Mouse (Mus musculus): ENCODE data around the gene Id1. TPM values are rescaled to one million over a fixed set of nuclear protein-coding genes. Genes with fewer than 3 reads are reported as not detected.

The Id1 gene
- polyA plus RNA-seq, 1 experiment, result 59.5 TPM

GRCm38 (mm10) chr2:152693233-152693632 lies 42.8 kb upstream of the Id1 start:
- H3K4me2 ChIP-seq (ENCODE audit: low read depth), result peak overlapping the region; percentile 89
- H3K79me2 ChIP-seq (ENCODE audit: control insufficient read depth, insufficient read depth), result peaks cover 4% of the 10 kb centered on the region
- H3ac ChIP-seq (ENCODE audit: control insufficient read depth, insufficient read length), result no peak overlapping the region
- H3K4me3 ChIP-seq, result peak overlapping the region; percentile 7
- H3K36me3 ChIP-seq (ENCODE audit: control insufficient read depth, insufficient read depth), result peaks cover 37% of the 10 kb centered on the region
- H3K27me3 ChIP-seq (ENCODE audit: control insufficient read depth, insufficient read depth, insufficient read length), result no peaks in the 10 kb centered on the region
- no peak for TF ChIP-seq SRF (IDR thresholded peaks at IDR 0.05; ENCODE audit: control insufficient read depth, insufficient read length, low read depth)
- TF ChIP-seq E2F4 (IDR thresholded peaks at IDR 0.05; ENCODE audit: insufficient read depth), result no peak
- TF ChIP-seq TCF12 (IDR thresholded peaks at IDR 0.05; ENCODE audit: insufficient read depth, poor library complexity, severe bottlenecking), result no peak
- TF ChIP-seq MYOD1 (IDR thresholded peaks at IDR 0.05; ENCODE audit: control insufficient read depth in 1 of 3, insufficient read length in 2 of 3, low read depth in 2 of 3), result no peak
- TF ChIP-seq MYOG (IDR thresholded peaks at IDR 0.05; ENCODE audit: control insufficient read depth in 1 of 3, insufficient read depth in 1 of 3, insufficient read length in 2 of 3, low read depth in 2 of 3), result no peak
- TF ChIP-seq POLR2A (IDR thresholded peaks at IDR 0.05; ENCODE audit: insufficient read length, low read depth), result no peak

DNA sequence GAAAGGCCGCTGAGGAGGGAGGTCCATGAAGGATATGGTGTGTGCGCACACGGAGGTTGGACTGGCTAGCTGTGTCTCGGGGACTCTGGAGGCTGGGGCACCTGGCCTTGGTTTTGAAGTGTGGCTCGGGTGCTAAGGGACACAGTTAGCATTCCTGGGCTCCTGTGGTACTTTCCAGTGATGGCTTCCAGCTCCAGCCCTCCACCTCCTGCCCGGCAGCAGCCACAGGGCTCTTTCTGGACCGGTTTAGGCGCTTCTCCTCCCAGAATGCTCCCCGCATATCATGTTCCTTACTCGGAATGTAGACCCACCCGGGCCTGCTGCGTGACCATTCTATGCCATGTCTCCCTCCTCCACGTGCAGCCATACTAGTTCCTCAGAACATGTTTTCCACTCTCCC lies 42.3 kb upstream of the Id1 start:
- TF ChIP-seq POLR2A (IDR thresholded peaks at IDR 0.05; ENCODE audit: insufficient read length, low read depth) (no peak), POLR2AphosphoS2 (IDR thresholded peaks at IDR 0.05; ENCODE audit: insufficient read length, low read depth) (peak; percentile 53)
- Histone ChIP-seq H3ac (ENCODE audit: control insufficient read depth, insufficient read length) (no peak overlapping the region), H3K79me2 (ENCODE audit: control insufficient read depth, insufficient read depth) (peaks cover 4% of the 10 kb centered on the region), H3K36me3 (ENCODE audit: control insufficient read depth, insufficient read depth) (peaks cover 34% of the 10 kb centered on the region), H3K4me2 (ENCODE audit: low read depth) (peak overlapping the region; percentile 89), H3K27me3 (ENCODE audit: control insufficient read depth, insufficient read depth, insufficient read length) (no peaks in the 10 kb centered on the region), H3K4me3 (peak overlapping the region; percentile 7)

DNA sequence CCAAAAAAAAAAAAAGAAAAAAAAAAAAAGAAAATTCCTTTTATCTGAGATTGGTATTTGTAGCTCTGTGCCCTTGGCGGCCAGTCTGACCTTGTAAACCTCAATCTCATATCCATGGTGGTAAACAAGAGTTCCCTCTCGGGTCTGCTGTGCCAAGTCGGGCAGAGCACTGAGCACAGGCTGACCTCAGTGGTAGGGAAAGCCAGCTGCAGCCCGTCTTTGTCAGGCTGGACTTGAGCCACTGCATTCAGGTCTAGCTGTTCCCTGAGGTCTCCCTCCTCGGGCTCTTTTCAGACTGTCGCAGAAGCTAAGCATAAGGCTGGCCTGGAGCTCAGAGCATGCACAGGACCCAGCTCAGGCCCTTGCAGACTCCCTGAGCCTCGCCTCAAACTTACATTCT lies 41.3 kb upstream of the Id1 start:
- TF ChIP-seq POLR2A (IDR thresholded peaks at IDR 0.05; ENCODE audit: insufficient read length, low read depth) (no peak), MYOD1 (IDR thresholded peaks at IDR 0.05; ENCODE audit: control insufficient read depth in 1 of 3, insufficient read length in 2 of 3, low read depth in 2 of 3) (no peak), SRF (IDR thresholded peaks at IDR 0.05; ENCODE audit: control insufficient read depth, insufficient read length, low read depth) (no peak), USF1 (IDR thresholded peaks at IDR 0.05; ENCODE audit: low read depth) (no peak), TCF12 (IDR thresholded peaks at IDR 0.05; ENCODE audit: insufficient read depth, poor library complexity, severe bottlenecking) (no peak), MYOG (IDR thresholded peaks at IDR 0.05; ENCODE audit: control insufficient read depth in 1 of 3, insufficient read depth in 1 of 3, insufficient read length in 2 of 3, low read depth in 2 of 3) (no peak), CEBPB (IDR thresholded peaks at IDR 0.05; ENCODE audit: insufficient read depth, poor library complexity, severe bottlenecking) (no peak), REST (IDR thresholded peaks at IDR 0.05; ENCODE audit: insufficient read depth, insufficient read length) (no peak), POLR2AphosphoS2 (IDR thresholded peaks at IDR 0.05; ENCODE audit: insufficient read length, low read depth) (no peak), MAX (IDR thresholded peaks at IDR 0.05; ENCODE audit: low read depth) (no peak), TCF3 (IDR thresholded peaks at IDR 0.05; ENCODE audit: insufficient read length, low read depth) (no peak), E2F4 (IDR thresholded peaks at IDR 0.05; ENCODE audit: insufficient read depth) (no peak)
- H3ac ChIP-seq (ENCODE audit: control insufficient read depth, insufficient read length), result no peak overlapping the region
- no peak overlapping the region for H3K4me2 ChIP-seq (ENCODE audit: low read depth)
- H3K79me2 ChIP-seq (ENCODE audit: control insufficient read depth, insufficient read depth), result peaks cover 4% of the 10 kb centered on the region
- no peaks in the 10 kb centered on the region for H3K27me3 ChIP-seq (ENCODE audit: control insufficient read depth, insufficient read depth, insufficient read length)
- no peak overlapping the region for H3K4me3 ChIP-seq
- H3K36me3 ChIP-seq (ENCODE audit: control insufficient read depth, insufficient read depth), result peaks cover 29% of the 10 kb centered on the region

- Histone ChIP-seq H3K36me3 (ENCODE audit: control insufficient read depth, insufficient read depth) (peaks cover 23% of the 10 kb centered on the region), H3K79me2 (ENCODE audit: control insufficient read depth, insufficient read depth) (peaks cover 4% of the 10 kb centered on the region), H3K4me3 (no peak overlapping the region), H3ac (ENCODE audit: control insufficient read depth, insufficient read length) (no peak overlapping the region), H3K4me2 (ENCODE audit: low read depth) (no peak overlapping the region), H3K27me3 (ENCODE audit: control insufficient read depth, insufficient read depth, insufficient read length) (no peaks in the 10 kb centered on the region)
- TF ChIP-seq CEBPB (IDR thresholded peaks at IDR 0.05; ENCODE audit: insufficient read depth, poor library complexity, severe bottlenecking) (no peak), USF1 (IDR thresholded peaks at IDR 0.05; ENCODE audit: low read depth) (no peak), TCF3 (IDR thresholded peaks at IDR 0.05; ENCODE audit: insufficient read length, low read depth) (no peak), REST (IDR thresholded peaks at IDR 0.05; ENCODE audit: insufficient read depth, insufficient read length) (no peak), MYOG (IDR thresholded peaks at IDR 0.05; ENCODE audit: control insufficient read depth in 1 of 3, insufficient read depth in 1 of 3, insufficient read length in 2 of 3, low read depth in 2 of 3) (no peak), MAX (IDR thresholded peaks at IDR 0.05; ENCODE audit: low read depth) (no peak), TCF12 (IDR thresholded peaks at IDR 0.05; ENCODE audit: insufficient read depth, poor library complexity, severe bottlenecking) (no peak), E2F4 (IDR thresholded peaks at IDR 0.05; ENCODE audit: insufficient read depth) (no peak), POLR2AphosphoS2 (IDR thresholded peaks at IDR 0.05; ENCODE audit: insufficient read length, low read depth) (no peak), SRF (IDR thresholded peaks at IDR 0.05; ENCODE audit: control insufficient read depth, insufficient read length, low read depth) (no peak), MYOD1 (IDR thresholded peaks at IDR 0.05; ENCODE audit: control insufficient read depth in 1 of 3, insufficient read length in 2 of 3, low read depth in 2 of 3) (no peak), POLR2A (IDR thresholded peaks at IDR 0.05; ENCODE audit: insufficient read length, low read depth) (no peak)
Measured at GRCm38 (mm10) chr2:152696016-152696415, 40.0 kb upstream of the Id1 start.

DNA sequence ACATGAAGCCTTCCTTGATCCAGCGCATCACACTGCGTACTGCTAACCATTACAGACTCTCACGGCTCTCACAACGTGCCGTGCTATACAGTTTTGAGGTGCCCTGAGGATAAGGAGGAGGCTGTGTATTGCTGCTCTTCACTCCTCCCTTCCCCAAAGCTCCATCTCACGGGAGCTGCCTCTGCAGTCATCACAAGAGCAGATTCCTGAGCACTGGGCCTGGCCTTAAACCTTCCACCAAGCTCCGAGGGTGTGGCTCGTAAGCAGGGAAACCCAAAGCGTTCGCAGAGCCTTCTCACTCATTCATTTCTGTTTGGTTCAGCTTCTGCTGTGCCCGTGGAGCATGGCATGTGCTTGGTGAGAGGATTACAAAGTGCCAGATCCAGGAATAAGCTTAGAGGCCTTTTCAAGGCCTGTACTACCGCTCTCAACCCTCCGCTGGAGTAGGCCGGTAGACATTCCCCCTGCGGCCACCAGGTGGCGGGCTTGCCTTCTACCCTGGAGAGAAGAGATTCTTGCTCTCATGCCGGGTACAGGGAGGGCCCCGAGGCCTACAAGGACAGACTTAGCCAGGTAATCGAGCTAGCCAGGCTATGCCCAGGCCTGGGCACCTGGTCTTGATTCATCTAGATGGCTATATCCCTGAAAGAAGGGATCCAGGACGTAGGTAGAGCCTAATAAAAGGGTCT lies 39.4 kb upstream of the Id1 start:
- Histone ChIP-seq H3K79me2 (ENCODE audit: control insufficient read depth, insufficient read depth) (peaks cover 4% of the 10 kb centered on the region), H3K4me3 (no peak overlapping the region), H3K27me3 (ENCODE audit: control insufficient read depth, insufficient read depth, insufficient read length) (no peaks in the 10 kb centered on the region), H3K36me3 (ENCODE audit: control insufficient read depth, insufficient read depth) (peaks cover 25% of the 10 kb centered on the region), H3ac (ENCODE audit: control insufficient read depth, insufficient read length) (no peak overlapping the region), H3K4me2 (ENCODE audit: low read depth) (no peak overlapping the region)
- TF ChIP-seq REST (IDR thresholded peaks at IDR 0.05; ENCODE audit: insufficient read depth, insufficient read length) (no peak), POLR2AphosphoS2 (IDR thresholded peaks at IDR 0.05; ENCODE audit: insufficient read length, low read depth) (no peak), USF1 (IDR thresholded peaks at IDR 0.05; ENCODE audit: low read depth) (no peak), E2F4 (IDR thresholded peaks at IDR 0.05; ENCODE audit: insufficient read depth) (no peak), POLR2A (IDR thresholded peaks at IDR 0.05; ENCODE audit: insufficient read length, low read depth) (no peak), MYOD1 (IDR thresholded peaks at IDR 0.05; ENCODE audit: control insufficient read depth in 1 of 3, insufficient read length in 2 of 3, low read depth in 2 of 3) (no peak), MAX (IDR thresholded peaks at IDR 0.05; ENCODE audit: low read depth) (no peak), MYOG (IDR thresholded peaks at IDR 0.05; ENCODE audit: control insufficient read depth in 1 of 3, insufficient read depth in 1 of 3, insufficient read length in 2 of 3, low read depth in 2 of 3) (no peak), TCF12 (IDR thresholded peaks at IDR 0.05; ENCODE audit: insufficient read depth, poor library complexity, severe bottlenecking) (no peak), CEBPB (IDR thresholded peaks at IDR 0.05; ENCODE audit: insufficient read depth, poor library complexity, severe bottlenecking) (no peak)

Data from myocyte (in vitro differentiated cells).